Mouse (Mus musculus): ENCODE measurements around the gene Tcfl5. TPM values are rescaled to one million over a fixed set of nuclear protein-coding genes. Genes with fewer than 3 reads are reported as not detected.

Gene Tcfl5
- polyA plus RNA-seq, 1 experiment: not detected

DNA sequence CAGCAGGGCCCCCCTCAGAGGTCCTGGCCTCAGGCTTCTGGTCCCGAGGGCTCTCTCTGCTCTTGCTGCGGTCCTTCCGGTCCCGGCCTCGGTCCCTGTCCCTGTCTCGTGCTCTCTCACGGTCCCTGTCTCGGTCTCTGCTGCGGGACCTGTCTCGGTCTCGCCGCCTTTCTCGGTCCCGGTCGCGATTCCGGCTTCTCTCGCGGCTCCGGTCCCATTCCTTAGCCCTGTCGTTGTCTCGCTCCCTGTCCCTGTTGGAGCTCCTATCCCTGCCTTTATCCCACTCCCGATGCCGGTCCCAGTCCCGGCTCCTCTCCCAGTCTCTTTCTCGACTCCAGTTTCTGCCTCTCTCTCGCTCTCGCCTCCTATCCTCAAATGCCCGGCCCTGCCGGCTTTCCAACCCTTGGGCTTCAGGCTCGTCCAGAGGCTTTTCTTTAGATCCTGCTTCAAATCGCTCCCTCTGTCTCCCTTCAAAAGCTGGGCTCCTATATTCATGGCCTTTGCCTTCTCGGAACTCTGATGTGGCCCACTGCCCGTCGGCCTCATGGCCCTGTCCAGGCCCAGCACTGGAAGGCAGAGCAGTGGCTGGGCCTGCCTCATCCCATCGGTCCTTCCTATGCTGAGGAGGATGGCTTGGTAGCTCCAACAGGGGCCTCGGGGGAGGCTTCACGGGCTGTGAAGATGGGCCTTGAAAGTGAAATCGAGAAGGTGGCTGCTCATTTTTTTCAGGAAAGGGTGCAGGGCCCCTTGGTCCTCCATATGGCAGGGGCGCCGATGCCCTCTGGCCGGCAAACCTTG is 17.0 kb upstream of the Tcfl5 start:
- peaks cover 39% of the 10 kb centered on the region for H3K36me3 ChIP-seq (ENCODE audit: control insufficient read depth)
- no peaks in the 10 kb centered on the region for H3K9me3 ChIP-seq (ENCODE audit: control insufficient read depth, low read length)
- TF ChIP-seq GATA1 (IDR thresholded peaks at IDR 0.05; ENCODE audit: low read length) (no peak), TAL1 (IDR thresholded peaks at IDR 0.05; ENCODE audit: low read length) (no peak)
- no peak overlapping the region for H3K4me3 ChIP-seq (replicated peaks)
- H3K4me1 ChIP-seq (ENCODE audit: control insufficient read depth): no peaks in the 10 kb centered on the region
- 0 out of 2 replicates have a peak, but pooled peaks cover 2% of the 10 kb centered on the region for H3K27me3 ChIP-seq (ENCODE audit: control insufficient read depth)

DNA sequence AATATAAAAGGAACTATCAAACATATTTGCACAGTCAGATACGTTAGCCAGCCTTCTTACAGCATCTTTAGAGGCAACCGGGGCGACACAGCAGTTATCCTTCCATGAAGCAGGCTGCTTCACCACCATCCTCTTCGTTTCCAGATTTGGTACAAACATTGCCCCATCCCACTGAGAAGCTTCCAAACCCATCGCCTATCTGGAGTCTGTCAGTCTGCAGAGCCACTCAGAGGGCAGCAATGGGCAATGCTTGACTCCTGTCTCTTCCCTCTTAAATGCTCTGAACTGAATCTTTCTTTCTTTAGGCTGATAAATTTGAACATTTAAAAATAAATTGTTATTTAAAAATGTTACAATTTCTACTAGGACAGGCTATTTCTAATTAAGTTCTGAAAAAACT is 15.9 kb upstream of the Tcfl5 start:
- no peak for TF ChIP-seq TAL1 (IDR thresholded peaks at IDR 0.05; ENCODE audit: low read length)
- TF ChIP-seq GATA1 (IDR thresholded peaks at IDR 0.05; ENCODE audit: low read length): no peak
- Histone ChIP-seq H3K4me1 (ENCODE audit: control insufficient read depth) (no peaks in the 10 kb centered on the region), H3K4me3 (replicated peaks) (no peak overlapping the region), H3K9me3 (ENCODE audit: control insufficient read depth, low read length) (no peaks in the 10 kb centered on the region), H3K27me3 (ENCODE audit: control insufficient read depth) (0 out of 2 replicates have a peak, but pooled peaks cover 2% of the 10 kb centered on the region), H3K36me3 (ENCODE audit: control insufficient read depth) (peaks cover 32% of the 10 kb centered on the region)

DNA sequence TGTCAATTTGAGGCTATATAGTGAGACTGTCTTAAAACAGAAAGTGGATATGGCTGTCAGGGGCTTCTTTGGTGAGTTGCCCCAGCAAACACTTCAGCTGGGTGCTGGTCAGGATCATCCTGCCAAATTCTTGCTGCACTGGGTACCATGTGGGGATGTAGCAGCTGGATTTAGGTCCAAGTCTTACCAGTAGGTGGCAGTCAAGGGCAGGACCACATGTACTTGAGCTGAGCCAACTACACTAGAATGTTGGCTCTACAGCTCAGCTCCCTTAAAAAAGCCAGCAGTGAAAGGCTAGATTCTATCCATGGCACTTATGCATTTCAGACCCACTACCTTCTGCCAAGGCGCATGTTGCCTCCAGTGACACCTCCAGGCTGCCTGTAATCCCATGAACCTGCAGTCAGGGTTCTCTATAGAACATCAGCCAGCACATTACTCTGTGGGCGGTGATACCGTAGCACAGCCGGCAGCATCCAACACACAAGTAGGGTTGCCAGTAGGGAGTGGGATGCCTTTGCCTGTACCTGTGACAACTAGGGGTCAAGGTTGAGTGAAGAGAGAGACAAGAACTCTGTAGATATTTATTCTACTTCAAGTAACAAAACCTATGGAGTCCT is 15.0 kb upstream of the Tcfl5 start:
- H3K36me3 ChIP-seq (ENCODE audit: control insufficient read depth): peaks cover 25% of the 10 kb centered on the region
- no peak overlapping the region for H3K4me3 ChIP-seq (replicated peaks)
- H3K4me1 ChIP-seq (ENCODE audit: control insufficient read depth): no peaks in the 10 kb centered on the region
- no peaks in the 10 kb centered on the region for H3K9me3 ChIP-seq (ENCODE audit: control insufficient read depth, low read length)
- 0 out of 2 replicates have a peak, but pooled peaks cover 2% of the 10 kb centered on the region for H3K27me3 ChIP-seq (ENCODE audit: control insufficient read depth)
- TF ChIP-seq GATA1 (IDR thresholded peaks at IDR 0.05; ENCODE audit: low read length): no peak
- no peak for TF ChIP-seq TAL1 (IDR thresholded peaks at IDR 0.05; ENCODE audit: low read length)

DNA sequence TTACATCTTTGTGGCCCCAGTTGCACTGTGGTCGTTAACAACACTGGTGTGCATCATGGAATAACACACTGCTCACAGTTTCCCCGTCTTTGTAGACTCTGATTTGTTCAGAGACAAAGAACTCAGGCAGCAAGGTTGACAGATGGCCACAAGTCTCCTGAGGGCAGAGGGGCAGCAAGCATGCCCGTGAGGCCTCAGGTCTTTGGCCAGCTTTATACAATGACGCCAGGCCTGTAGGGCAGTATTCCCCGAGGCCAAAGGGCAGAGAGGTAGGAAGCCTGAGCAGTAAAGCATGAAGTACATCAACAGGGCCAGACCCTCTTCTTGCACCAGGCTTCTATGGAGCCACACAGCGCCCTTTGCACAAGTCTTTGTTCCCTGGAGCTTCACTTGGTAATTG is 12.6 kb upstream of the Tcfl5 start:
- no peak for TF ChIP-seq GATA1 (IDR thresholded peaks at IDR 0.05; ENCODE audit: low read length)
- TF ChIP-seq TAL1 (IDR thresholded peaks at IDR 0.05; ENCODE audit: low read length): no peak
- no peaks in the 10 kb centered on the region for H3K4me1 ChIP-seq (ENCODE audit: control insufficient read depth)

DNA sequence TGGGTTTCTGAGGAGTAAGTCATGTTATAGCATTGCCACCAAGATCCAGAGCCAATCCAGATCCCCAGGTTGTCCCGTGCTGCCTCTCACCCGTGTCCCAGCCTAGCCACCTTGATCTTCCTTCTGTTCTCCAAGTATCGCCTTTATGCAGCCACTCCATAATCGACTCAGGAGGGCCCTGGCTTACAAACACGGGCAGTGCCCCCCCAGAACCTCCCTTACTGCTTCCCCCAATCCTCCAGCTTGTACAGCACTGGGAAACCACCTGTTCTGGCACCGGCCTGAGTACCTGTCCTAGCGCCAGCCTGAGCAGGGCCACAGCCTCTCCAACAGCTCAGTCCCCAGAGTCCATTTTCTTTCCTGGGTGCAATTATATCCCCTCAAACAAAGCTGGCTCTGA is 12.2 kb upstream of the Tcfl5 start:
- no peak for TF ChIP-seq GATA1 (IDR thresholded peaks at IDR 0.05; ENCODE audit: low read length)
- TF ChIP-seq TAL1 (IDR thresholded peaks at IDR 0.05; ENCODE audit: low read length): no peak
- Histone ChIP-seq H3K36me3 (ENCODE audit: control insufficient read depth) (no peaks in the 10 kb centered on the region), H3K4me1 (ENCODE audit: control insufficient read depth) (no peaks in the 10 kb centered on the region), H3K27me3 (ENCODE audit: control insufficient read depth) (0 out of 2 replicates have a peak, but pooled peaks cover under 1% of the 10 kb centered on the region), H3K9me3 (ENCODE audit: control insufficient read depth, low read length) (no peaks in the 10 kb centered on the region), H3K4me3 (replicated peaks) (no peak overlapping the region)

More for the DNA sequence above, 12.6 kb upstream of the Tcfl5 start:
- Histone ChIP-seq H3K9me3 (ENCODE audit: control insufficient read depth, low read length) (no peaks in the 10 kb centered on the region), H3K36me3 (ENCODE audit: control insufficient read depth) (peaks cover 2% of the 10 kb centered on the region; the same call in 1 of the 2 replicates), H3K27me3 (ENCODE audit: control insufficient read depth) (0 out of 2 replicates have a peak, but pooled peaks cover 2% of the 10 kb centered on the region), H3K4me3 (replicated peaks) (no peak overlapping the region)

DNA sequence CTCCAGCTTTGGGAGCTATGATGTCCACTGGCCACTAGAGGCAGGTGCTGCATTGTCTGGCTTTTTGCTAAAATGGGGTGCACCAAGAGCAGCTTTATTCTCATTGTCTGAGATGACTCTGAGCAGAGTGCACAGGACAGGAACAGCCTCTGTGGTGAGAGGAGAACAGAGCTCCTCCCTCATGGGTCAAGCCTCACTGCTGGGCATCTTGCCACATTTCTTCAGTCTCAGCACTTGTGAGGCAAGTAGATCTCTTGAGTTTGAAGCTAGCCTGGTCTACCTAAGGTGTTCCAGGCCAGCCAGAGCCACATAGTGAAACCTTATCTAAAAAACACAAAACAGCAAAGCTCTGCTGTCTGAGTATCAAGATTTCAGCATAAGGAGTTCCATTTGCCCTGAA is 4.3 kb upstream of the Tcfl5 start:
- peaks cover 29% of the 10 kb centered on the region for H3K27me3 ChIP-seq (ENCODE audit: control insufficient read depth)
- no peak overlapping the region for H3K4me3 ChIP-seq (replicated peaks)
- no peak for TF ChIP-seq GATA1 (IDR thresholded peaks at IDR 0.05; ENCODE audit: low read length)
- TF ChIP-seq TAL1 (IDR thresholded peaks at IDR 0.05; ENCODE audit: low read length): no peak
- no peaks in the 10 kb centered on the region for H3K4me1 ChIP-seq (ENCODE audit: control insufficient read depth)
- H3K9me3 ChIP-seq (ENCODE audit: control insufficient read depth, low read length): peaks cover 18% of the 10 kb centered on the region
- H3K36me3 ChIP-seq (ENCODE audit: control insufficient read depth): no peaks in the 10 kb centered on the region

DNA sequence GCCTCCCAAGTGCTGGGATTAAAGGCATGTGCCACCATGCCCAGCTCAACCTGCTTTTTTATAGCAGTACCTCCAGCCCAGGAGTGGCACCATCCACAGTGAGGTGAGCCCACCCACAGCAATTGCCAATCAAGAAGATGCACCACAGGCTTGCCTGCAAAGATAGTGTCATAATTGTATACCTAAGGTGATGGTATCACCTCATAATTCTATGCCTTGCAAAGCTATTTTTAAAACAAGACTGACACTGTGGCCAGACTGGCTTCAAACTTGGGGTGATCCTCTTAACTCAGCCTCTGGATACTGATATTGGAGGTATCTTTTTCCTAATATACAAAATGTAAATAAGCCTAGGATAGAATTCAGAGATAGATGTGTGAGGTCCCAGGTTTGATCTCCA is 1.1 kb upstream of the Tcfl5 start:
- Histone ChIP-seq H3K9me3 (ENCODE audit: control insufficient read depth, low read length) (peaks cover 25% of the 10 kb centered on the region), H3K4me1 (ENCODE audit: control insufficient read depth) (no peaks in the 10 kb centered on the region), H3K36me3 (ENCODE audit: control insufficient read depth) (no peaks in the 10 kb centered on the region), H3K4me3 (replicated peaks) (no peak overlapping the region), H3K27me3 (ENCODE audit: control insufficient read depth) (peaks cover 55% of the 10 kb centered on the region)
- TF ChIP-seq TAL1 (IDR thresholded peaks at IDR 0.05; ENCODE audit: low read length) (no peak), GATA1 (IDR thresholded peaks at IDR 0.05; ENCODE audit: low read length) (no peak)

DNA sequence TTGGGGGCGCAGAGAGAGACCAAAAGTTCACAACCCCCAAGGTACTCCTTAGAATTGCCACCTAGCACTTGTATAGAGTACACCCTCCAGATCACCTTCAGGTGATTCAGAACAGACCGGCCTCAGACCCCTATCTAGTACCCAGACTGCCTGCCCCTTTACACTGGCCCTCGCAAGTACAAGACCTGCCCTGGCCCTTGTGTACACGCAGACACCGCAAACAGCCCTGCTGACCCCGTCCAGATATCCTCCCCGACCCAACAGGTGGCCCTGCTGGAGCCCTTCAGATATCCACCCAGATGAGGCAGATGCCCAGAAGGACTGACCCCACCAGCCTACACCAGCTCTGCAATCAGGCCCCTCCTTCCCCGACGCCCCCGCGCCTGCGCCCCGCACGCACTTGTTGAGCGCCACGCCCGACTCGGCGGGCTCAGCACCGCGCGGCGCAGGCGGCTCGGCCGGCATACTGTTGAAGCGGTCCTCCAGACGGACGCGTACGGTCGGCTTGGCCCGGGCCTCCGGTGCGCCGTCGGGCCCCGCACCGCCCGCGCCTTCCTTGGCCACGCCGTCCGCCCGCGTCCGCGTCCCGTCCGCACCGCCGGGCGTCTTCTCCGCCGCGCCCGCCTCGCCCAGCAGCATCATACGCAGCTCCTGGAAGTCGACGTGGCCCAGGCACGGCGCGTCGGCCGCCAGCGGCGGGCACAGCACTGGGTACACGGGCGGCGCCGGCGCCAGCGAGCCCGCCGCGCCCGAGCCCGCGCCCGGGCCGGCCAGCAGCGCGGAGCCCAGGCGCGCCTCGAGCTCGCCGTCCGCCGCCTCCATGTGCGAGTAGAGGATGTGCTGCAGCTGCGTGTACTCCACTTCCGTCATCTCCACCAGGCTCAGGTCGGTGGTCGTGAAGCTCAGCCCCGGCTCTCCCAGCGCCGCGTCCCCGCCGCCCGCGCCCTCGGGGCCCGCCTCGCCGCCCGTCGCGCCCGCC is 643 bp downstream of the Tcfl5 start:
- no peak overlapping the region for H3K4me3 ChIP-seq (replicated peaks)
- TF ChIP-seq TAL1 (IDR thresholded peaks at IDR 0.05; ENCODE audit: low read length) (no peak), GATA1 (IDR thresholded peaks at IDR 0.05; ENCODE audit: low read length) (no peak)
- peaks cover 51% of the 10 kb centered on the region for H3K27me3 ChIP-seq (ENCODE audit: control insufficient read depth)
- peaks cover 25% of the 10 kb centered on the region for H3K9me3 ChIP-seq (ENCODE audit: control insufficient read depth, low read length)
- H3K4me1 ChIP-seq (ENCODE audit: control insufficient read depth): no peaks in the 10 kb centered on the region
- no peaks in the 10 kb centered on the region for H3K36me3 ChIP-seq (ENCODE audit: control insufficient read depth)

Data from erythroblast, embryonic 14.5 days (primary cell).